Mouse (Mus musculus): ENCODE measurements at regions not wholly inside any gene's neighbourhood (a gene's known extent, or its start where the extent isn't known, plus 50 kb on each side); places are given as distances from the start of the nearest gene placed in this dataset.

DNA sequence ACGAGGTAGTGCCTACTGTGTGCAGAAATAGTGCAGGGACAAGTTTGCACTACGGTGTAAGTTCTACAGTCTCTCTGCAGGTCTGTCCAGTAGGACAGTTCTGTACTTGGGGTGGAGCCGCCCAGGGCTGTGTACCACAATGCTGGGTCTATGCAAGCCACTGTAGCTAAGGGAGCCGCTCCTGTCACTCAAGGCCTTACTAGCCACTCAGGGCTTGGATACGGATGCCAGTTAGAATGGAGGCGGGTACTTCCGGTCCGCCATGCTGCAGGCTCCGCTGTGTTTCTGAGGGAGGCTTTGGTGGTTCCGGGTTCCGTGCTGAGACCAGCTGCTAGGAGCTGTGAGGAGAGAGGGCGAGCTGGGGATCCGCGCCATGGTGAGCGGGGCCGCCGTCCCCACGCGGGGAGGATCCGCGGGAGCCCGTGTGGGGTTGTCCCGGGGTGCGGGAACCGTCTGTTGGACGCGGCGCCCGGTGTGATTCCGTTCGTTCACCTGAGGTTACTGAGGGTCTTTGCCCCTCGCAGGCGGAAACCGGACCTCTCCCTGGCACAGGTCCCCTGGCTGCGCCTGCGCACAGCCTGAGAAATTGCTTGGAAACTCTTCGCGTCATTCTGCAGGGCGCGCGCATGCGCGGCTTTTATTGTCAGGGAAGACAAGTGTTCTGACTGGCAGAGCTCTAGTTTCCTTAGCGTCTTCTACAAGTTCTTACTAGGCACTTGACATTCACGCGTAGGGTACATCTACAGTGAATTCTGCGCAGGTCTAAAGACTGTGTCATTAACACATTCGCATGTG, 51.0 kb upstream of the Zfp873 start:
- peak; percentile 100 for ATAC-seq (ENCODE audit: insufficient number of reproducible peaks, low FRiP score, low TSS enrichment)

Measured in cerebellum, adult (tissue).